Mouse (Mus musculus) cerebellum, adult 9-11 months (tissue): ENCODE data around the gene Rps6ka2.

Experiments
- DNase-seq: peaks from one replicate; pipeline ENCODE4 v3.0.0; 2022

Gene Rps6ka2

DNA sequence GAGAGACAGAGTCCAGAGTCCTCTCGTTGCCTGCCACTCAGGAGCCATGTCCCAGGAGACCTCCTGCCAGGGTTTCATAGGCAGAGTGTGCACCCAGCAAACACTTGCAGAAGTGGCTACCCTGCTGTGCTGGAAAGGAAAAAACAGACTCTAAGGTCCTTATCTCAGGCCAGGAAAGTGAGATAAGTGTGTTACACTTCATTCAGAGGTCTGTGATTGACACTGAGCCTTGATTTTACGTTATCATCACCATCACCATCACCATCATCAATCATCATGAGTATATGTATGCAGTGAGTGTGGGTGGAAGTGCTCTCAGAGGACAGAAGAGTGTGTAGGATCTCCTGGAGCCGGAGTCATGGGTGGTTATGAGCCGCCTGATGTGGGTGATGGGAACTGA is 51.4 kb downstream of the Rps6ka2 start:
- DNase-seq = no peak

DNA sequence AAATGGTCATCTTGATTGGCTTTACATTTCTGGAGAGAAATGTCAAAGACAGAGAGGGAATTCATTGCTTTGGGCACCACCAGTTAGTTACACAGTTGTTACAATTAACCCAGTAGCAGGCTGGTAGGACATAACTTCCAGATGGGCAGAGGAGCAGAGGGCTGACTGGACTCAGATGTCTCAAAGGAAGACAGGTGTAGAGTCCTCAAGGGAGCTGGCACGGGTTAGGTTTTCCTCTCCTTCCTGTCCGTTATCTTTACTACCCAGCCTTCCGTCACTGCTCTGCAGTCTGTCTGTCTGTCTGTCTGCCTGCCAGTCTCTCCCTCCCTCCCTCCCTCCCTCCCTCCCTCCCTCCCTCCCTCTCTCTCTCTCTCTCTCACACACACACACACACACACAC is 52.3 kb downstream of the Rps6ka2 start:
- no peak for DNase-seq

DNA sequence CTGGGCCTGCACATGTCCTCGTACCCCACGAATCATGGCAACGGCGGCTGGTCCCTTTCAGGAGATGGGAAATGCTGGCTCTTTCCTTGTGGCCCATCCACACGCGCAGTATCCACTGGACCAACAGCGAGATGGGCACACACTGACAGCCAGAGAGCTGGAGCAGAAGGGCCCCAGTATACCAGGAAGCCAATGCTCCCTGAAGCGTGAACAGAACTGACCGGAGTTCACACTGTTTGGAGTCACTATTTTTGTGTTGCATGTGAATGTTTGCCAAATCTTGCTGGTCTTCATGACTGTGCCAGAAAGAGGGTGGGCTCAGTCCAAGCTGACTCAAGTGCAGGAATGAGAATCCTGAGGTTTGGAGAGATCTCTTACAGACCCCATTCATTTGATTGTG is 58.6 kb downstream of the Rps6ka2 start:
- DNase-seq = peak; percentile 25

DNA sequence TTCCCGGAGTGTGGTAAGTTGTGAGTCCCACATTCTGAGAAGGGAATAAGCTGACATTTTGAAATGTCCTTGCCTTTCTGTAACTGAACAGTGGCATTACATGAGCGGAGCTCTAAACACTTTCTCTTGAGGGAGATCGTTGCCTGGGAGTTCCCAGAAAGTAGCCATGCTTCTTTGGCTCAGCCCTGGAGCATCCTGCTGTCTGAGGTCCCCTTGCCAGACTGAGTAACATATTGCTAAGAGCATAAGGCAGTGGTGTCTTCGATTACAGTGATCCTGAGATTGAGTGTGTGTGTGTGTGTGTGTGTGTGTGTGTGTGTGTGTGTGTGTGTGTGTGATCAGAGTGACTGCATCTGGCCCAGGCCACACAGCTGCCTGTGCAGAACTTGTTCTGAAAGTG is 61.4 kb downstream of the Rps6ka2 start:
- no peak for DNase-seq

DNA sequence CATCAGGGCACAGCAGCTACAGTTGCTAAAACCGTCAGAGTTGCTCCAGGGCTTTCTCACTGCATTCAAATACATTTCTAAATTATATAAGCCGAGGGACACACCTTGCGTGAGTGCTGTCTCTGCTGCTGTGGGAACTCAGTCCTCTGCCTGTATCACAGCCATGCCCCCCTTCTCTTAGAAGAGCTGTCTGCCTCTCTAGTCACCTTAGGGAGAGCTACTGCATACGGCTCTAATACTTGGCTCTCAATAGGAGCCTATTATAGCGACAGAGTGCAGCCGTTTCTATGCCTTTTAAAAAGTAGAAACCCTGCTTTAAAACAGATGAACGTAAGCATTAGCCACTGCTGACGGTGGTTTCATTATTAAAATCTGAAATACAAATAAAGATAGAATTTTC is 61.9 kb downstream of the Rps6ka2 start:
- no peak for DNase-seq

DNA sequence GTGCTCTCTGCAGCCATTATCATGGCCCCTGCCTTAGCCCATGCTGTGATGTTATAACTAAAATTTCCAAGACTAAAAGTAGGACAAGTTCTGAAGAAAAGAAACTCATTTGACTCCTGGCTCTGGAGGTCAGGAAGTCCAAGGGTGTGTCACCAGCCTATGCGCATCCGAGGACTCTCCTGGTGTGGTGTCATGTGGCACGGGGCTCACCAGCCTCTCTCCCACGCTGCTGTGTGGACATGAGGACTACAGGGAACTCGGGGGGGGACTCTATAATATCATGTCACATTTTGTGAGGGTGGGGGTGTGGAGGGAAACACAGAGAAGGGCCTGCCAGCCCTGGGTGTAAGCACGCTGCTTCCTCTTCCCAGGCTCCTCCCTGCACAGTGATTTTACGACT is 62.5 kb downstream of the Rps6ka2 start:
- no peak for DNase-seq

DNA sequence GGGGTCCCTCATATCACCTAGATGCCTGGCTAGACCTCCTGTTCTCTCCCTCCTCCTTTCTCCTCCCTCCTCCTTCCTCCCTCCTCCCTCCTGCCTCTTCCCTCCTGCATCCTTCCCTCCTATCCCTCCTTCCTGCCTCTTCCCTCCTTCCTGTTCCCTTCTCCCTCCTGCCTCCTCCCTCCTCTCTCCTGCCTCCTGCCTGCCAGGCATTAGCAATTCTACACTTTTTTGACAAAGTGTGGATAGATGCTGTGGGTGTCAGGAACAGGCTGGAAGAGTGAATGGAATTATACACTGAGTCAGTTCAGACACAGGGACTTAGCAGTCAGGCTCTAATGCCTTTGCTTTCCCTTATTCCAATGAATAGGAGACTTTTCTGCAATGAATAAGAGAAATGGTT is 63.3 kb downstream of the Rps6ka2 start:
- DNase-seq = no peak

DNA sequence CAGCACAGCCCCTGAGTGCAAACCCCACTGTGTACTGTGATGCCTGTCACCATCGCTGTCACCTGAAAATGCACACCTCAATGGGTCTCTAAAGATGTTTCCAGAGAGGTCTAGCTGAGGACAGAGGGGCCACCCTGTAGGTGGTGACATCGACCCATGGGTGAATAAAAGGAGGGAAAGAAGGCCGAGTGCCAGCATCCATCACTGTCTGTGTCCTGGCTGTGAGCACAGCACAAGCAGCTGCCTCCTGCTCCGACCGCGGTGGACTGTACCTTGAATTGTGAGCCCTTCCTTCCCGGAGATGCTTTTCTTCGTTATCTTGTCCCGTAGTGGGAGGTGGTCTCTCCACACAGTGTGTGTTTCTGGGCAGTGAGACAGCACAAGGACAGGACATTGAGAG is 67.8 kb downstream of the Rps6ka2 start:
- DNase-seq = no peak

DNA sequence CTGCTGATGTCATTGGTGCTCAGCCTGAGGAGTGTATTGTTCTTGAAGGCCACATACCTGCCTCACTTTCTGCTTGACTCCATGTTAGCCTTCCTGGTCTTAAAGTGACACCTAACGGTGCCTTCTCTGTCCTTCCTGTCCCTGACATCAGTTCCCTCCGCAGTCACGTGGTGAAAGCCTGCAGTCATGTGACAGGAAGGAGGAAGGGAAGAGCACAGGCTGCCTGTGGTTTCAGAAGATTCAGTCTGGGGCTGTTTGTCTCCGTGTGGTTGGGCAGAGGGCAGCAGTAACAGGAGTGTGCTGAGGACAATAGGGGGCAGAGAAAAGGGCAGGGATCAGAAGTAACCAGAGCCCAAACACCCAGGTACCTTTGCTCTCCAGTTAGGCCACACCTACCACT is 68.9 kb downstream of the Rps6ka2 start:
- DNase-seq = no peak

DNA sequence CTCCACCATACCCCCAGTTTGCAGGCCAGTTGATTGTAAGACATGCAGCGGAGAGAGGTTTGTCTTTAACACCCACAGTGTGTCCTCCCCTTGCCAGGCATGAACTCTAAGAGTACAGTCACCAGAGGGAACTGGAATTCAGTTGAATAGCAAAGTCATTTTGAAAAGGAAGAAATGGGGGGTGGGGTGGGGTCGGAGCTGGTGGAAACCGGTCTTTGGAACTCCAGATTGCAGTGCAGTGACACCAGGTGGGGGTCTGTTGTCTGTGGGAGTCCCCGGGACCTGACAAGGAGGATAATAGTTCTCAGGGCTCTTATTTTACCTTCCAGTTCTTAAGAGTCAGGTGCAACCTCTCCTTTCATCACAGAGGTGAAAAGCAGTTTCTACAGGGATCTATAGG is 70.6 kb downstream of the Rps6ka2 start:
- no peak for DNase-seq

DNA sequence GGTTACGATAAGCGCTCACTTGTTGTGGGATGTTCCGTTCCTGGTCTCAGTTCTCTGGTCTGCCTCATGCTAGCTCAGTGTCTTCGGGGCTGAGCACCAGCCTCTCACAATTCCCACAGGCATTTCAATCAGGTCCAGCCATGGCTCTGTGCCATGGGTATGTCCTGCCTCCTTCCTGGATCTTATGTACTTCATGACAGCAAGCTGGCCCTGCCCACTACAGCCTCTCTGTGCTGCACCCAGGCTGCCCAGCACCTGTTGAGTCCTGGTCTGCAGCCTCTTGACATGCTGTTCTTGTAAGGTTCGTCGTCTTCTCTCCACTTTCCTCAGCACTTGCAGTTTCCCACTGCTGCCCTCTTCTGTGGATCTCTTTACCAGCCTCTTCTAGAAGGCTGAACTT is 75.2 kb downstream of the Rps6ka2 start:
- no peak for DNase-seq

DNA sequence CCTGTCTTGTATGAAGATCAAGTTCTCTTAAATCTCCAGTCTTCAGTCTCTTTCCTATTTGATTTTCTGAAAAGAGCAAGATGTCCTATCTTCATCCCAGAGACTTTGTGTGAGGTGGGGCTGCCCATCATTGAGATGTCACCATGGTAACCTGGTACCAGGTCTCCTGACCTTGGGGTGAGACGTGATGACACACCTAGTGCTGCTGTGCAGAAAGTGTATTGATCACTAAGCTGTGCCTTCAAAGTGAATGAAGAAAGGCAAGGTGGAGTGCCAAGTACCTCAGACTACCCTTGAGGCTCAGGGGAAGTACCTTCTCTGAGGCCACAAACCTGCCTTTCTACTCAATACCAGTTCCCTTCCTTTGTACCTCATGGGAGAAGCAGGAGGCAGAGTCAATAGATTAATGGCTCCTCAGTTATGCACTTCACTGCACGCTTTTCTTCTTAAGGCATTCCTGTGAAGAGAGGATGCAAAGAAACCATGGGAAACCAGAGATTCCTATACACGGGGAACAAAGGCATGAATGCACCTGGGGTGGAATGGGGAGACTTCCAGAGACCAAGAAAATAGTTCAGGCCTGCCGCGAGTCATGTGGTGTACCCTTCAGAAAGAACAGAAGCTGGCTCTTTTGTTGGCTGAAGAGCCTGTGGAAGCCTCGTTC is 77.1 kb downstream of the Rps6ka2 start:
- no peak for DNase-seq

DNA sequence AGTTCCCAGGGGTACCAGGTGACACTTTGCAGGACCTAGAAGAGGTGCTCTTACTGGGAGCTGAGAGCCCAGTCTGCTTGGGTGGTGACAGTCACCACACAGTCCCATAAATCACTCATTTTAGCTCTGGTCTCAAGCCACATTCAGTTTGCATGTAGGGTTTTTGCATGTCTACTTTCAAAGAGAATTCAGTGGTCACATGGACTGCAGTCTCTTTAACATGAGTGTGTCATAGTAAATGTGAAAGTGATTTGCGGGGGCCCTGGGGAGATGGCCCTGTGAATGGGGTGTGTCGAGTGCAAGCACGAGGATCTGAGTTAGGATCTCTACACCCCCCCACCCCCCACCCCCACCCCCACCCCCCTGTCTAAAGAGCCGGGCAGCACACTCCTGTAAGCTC is 80.5 kb downstream of the Rps6ka2 start:
- no peak for DNase-seq

DNA sequence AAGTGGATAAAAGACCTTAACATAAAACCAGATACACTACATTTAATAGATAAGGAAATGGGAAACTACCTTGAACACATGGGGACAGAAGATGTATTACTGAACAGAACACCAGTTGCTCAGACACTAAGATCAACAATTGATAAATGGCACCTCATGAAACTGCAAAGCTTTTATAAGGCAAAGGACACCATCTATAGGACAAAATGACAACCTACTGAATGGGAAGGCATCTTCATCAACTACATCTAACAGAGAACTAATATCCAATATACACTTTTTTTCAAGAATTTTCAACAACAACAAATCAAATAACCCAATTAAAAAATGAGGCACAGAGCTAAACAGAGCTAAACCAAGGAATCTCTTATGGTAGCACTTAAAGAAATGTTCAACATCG is 87.3 kb downstream of the Rps6ka2 start:
- DNase-seq = no peak

DNA sequence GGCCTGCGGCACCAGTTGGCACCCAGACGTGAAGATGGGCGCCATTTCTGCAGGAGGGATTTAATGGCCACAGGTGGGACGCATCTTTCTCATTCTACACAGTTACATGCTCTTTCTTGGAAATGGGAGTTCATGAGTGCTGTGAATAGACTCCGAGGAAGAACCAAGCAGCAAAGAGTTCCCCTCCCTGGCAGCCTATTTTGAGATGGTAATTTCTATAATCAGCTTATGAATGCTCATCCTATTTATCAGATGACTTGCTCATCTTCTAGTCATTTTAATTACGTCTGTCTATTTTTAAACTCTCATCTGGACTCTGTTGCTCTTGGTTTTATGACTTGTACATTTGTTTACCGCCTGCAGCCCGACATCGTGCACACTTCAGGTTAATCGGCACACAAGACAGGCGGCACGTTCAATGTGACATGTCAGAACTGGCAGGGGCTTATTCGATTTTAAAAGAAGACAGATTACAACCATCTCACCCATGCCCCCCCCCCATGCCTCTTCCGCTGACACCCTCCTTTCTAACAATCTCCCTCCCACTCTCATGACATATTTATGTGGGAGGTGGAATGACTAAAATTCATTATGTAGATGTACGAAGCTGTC is 88.9 kb downstream of the Rps6ka2 start:
- no peak for DNase-seq

DNA sequence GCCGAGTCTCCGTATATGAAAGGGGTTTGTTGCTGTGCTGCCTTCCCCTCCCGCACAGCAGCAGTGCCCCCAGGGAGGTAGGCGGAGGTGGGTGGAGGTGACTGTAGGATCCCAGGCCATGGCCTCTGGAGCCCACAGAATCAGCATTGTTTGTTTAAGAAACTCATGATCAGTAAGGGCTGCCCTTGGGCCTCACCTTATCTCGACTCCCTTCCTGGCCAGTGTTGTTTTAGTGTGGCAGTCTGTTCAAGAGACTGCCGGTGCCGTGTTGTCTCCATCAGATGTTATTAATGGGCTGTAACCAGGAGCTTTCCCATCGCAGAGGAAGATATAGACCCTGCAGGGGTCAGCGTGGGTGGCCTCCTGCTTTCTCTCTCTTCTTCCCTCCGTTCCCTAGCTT is 90.4 kb downstream of the Rps6ka2 start:
- DNase-seq = no peak

DNA sequence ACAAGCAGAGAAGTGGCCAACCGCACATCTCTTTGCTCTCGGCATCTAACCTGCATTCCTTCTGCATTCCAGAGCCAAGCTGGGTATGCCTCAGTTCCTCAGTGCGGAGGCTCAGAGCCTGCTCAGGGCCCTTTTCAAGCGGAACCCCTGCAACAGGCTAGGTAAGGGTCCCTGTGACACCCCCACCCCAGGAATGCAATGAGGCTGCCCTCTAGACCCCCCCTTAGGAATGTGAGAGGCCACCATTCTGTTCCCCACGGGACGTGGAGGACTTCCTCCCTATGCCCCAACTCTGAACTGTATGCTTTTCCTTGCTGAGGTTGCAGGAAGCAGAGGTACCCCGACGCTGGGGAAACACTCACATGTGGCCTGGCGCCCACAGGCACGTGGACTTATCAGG is 92.1 kb downstream of the Rps6ka2 start:
- no peak for DNase-seq

DNA sequence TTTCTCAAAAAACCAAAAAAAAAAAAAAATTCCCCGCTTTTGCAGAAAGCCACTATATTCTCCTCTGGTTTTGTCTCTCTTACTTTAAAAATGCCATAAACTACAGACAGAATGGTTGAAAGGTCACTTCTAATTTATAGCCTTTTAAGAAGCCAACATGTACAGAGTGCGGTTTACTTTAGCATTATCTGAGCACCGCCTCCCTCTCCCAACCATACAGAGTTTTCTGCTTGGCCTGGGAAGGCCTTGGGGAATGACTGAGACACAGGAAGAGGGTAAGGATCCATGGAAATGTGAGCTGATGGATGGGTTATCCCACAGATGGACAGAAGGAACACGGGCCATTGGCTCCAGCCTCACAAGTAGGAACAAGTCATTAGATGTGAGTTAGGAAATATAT is 92.7 kb downstream of the Rps6ka2 start:
- DNase-seq = no peak

DNA sequence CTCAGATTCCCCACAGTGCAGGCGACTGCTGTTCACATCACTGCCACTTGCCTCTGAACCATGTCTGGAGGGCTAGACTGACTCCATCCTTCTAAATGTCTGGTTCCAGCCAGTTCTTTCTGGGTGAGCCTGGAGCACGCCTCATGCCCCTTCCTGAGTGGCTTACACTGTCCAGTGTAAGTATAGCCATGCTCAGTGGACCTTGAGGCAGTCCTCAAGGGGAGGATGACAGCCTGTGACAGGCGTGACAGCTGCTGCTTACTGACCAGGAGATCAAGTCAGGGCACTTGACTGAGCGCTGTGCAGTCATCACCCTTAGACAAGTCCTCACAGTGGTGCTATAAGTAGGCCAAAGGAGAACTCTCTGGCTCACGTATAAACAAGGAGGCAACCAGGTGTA is 94.7 kb downstream of the Rps6ka2 start:
- DNase-seq = no peak

DNA sequence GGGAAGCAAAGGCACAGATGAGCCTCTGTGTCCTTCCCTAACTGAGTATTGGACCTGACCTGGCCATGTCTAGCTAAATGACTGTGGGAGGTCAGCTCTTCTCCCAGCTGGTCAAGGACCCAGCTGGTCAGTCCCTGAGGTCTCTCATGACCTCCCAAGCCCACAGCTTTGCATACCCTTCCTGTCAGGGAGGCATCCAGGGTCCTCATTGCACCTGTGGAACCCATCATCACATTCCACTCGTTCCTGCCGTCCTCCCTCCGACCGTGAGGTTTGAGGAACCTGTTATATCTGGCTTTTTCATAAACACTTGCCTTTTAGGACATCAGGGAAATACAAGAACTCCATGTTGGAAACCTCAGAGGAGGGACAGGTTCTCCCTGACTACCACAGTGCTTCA is 95.4 kb downstream of the Rps6ka2 start:
- no peak for DNase-seq

DNA sequence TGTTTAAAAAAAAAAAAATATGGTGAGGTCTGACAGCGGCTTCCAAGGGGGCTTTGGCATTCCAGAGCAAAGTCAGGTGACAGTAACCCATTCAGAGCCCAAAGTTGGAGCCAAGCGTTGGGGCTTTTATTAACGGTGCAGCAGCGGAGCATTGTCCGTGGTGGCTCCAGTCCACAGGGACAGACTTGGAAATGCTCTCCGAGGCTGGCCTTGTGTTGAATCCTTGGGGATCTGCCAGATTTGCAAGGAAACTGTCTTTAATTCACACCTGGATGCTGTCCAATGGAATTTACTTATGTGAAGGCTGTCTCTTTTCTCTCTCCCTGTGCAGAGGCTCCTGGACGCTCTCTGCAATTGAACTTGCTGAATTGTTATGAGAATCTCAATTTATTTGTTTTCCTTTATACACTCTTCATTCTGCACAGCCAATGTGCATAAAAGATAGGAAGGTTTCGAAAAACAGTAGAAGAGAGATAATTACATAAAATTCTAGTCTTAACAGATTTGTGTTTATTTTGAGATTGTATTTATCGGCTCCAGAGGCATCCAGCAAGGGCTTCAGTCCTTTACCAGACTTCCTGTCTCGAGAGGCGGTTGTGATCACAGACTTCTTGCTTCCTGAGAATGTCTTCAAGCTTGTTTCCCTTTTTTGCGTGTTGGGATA is 95.9 kb downstream of the Rps6ka2 start:
- no peak for DNase-seq

DNA sequence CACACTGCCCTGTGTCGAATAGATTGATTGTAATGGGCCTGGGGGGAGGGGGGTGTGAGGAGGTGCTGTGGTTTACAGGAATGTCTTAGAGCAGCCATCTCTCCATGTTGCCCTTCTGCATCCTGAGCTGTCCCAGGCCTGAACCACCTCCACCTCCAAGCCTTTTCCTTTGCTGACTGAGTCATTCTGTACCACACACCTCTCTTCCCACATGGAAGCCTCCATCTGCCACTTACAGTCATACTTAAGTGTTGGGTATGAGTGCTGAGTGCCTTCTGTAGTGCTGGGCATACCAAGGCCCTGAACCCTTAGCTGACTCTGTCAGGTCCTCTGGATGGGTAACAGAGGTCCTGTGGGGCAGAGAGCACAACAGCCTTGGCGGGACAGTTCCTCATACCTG is 97.9 kb downstream of the Rps6ka2 start:
- DNase-seq = no peak

DNA sequence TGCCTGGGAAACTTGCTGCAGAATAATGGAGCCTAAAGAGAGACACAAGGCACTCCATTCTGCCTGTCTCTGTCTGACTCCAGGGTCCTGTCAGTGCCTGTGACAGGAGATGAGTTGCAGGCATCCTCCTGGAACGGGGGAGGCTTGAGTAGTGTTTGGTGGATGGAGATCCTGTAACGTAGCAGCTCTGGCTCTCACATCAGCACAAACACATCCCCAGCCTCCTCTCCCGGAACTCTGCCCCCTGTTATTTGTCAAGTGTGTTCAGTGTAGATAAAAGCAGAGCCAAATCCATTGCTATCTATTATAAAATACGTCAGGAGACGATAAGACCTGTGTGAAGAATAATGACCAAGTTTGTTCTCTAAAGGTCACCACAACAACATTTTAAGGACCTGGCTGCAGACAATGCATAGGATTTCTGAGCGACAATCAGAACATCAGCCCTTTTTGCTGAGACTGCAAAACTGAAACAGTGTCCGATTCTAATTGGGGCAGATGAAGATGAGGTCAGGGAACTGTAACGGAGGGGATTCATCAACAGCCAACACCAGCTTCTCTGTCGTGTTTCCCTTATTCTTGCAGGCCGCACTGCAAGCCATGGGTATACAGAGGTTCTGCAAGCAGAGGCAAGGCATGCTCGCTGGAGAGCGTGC is 99.4 kb downstream of the Rps6ka2 start:
- no peak for DNase-seq

DNA sequence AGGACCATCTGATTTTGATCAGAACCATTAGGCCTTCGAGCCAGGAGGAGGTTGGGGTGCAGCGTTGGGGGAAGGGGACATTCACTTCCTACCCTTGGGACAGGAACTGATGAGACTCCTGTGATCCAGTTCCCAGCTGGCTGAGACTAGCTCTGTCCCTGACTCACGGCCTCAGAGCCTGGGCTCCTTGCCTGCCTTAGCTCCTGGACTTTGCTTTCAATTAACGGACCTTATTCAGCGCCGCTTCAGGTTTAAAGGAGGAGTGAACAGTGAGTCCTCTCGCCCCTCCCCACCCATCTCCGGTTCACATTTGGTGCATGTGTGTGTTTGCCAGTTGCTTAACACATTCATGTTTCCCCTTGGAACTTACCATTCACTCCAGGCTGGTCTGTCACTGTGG is 100.6 kb downstream of the Rps6ka2 start:
- no peak for DNase-seq
